Mouse (Mus musculus): Measurements from ENCODE around the gene Cav2.

The Cav2 gene

DNA sequence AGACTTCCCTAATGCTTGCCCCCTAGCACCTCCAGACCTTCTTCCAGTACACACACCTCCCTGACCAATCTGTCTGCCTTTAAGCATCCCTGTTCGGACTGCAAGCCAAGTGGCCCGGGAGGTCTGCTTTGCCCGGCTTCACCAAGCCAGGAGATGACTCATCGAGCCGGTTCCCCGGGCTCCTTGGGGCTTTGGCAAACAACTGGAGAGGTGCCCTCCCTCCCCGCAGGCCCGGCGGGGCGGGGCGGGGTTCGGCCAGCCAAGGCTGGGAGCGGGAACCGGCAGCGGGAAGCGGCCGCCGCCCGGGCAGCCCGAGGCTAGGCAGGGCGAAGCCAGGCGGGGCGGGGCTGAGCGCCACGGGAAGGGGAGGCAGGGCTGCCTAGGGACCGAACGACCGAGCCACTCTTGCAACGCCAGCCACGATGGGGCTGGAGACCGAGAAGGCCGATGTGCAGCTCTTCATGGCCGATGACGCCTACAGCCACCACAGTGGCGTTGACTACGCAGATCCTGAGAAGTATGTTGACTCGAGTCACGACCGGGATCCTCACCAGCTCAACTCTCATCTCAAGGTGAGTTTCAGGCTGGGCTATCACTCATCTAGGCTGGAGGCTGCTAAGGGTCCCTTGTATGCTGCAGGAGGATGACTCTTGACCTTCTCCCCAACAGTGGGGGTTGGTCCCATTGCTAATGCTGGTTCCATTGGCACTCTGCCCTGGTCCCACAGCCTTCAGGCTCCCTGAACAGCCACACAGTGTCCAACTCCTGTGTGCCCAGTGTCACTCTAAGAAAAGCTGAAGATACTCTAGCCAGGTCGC, at the start of gene Cav2:
Gene Cav2 (plus strand): TSS at position 247 of the 818 bp plus-strand sequence.
- DNase-seq (ENCODE audit: extremely low spot score): peak; percentile 65

DNA sequence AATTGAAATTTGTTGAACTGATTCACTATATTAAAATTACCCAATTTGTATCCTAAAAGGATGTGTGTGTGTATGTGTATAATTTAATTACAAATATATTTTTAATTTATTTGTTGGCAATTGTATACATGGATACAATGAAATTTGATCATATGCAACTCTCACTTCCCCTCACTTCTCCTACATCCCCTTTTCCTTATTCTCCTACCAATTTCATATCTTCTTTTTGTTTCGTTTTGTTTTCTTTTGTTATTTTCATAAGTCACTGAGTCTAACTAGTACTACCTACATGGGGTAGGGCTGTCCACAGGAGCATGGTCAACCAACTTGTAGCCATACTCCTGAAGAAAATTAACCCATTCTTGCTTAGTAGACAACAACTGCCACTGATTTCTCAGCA, 41.3 kb upstream of the Cav2 start:
- DNase-seq (ENCODE audit: extremely low spot score): no peak

- DNase-seq (ENCODE audit: extremely low spot score): no peak
Observed at GRCm38 (mm10) chr6:17241013-17241412, 40.0 kb upstream of the Cav2 start.

- no peak for DNase-seq (ENCODE audit: extremely low spot score)
Observed at GRCm38 (mm10) chr6:17246959-17247358, 34.0 kb upstream of the Cav2 start.

DNA sequence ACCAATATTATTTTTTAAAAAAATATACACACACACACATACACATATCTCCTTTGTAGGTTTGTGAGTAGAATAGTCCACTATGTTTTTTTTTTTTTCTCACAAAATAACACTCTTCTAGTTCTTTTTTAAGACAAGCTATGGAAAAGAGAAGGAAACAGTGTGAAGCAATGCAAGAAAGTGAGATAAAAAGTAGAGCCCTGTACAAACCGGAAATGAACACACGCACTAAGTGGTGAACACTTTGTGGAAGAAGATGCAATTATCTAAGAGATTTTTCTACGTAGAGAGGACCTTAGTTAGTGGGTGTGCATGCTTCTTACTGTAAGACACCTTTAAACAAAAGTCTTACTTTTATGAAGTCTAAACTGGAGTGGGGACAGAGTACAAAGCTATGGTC, 33.3 kb upstream of the Cav2 start:
- DNase-seq (ENCODE audit: extremely low spot score): no peak

DNA sequence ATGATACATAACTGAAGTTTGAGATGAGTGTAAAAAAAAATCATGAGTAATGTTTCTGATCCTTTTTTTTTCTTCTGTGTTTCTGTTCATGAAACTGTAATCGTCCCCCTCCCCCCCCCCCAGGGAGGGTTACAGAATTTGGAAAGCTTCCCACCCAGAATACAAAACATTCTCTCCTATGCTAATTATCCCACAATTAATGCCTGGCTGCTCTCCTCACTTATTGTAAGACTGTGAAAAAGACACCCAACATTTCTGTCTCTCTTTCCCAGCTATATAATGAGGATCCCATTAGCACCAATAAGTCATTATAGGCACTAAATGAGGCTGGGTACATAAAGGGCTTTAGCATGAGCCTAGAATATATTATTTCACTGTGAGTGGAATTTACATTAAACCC, 32.7 kb upstream of the Cav2 start:
- no peak for DNase-seq (ENCODE audit: extremely low spot score)

DNA sequence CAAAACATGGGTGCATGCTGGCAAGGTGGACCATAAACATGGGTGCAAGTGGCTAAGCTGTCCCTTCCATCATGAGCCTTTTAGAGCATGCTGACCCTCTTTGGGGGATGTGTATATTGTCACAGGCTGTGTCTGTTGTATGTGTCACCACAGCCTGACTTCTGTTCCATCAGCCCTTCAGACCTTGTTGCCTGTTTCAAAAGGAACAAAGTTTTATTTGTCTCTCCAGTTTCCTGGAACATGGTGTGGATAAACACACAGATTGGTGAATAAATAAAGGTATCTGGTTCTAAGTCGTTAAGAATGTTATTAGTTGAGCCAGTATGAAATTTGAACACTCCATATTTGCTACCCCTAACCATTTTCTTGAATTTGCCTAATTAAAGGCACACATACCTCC, 29.0 kb upstream of the Cav2 start:
- DNase-seq (ENCODE audit: extremely low spot score): no peak

- DNase-seq (ENCODE audit: extremely low spot score): no peak
Observed at GRCm38 (mm10) chr6:17258142-17258541, 22.8 kb upstream of the Cav2 start.

DNA sequence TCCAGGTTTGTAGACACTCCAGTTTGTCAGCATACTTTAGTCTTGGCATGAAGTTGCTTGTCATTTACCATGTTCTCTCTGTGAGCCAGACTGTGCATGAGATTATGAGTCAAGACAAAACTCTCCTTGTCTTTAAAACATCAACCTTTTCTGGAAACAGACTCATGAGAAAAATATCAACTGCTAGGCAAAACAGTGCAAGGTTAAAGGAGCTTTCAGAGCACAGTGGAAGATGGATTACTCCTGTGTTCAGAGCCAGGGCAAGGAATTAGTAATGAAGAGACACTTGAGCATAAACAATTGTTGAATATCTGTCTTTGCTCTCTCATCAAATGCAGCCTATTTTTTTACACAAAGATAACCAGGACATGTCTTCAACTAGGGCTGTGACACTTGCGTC, 22.1 kb upstream of the Cav2 start:
- DNase-seq (ENCODE audit: extremely low spot score): no peak

DNA sequence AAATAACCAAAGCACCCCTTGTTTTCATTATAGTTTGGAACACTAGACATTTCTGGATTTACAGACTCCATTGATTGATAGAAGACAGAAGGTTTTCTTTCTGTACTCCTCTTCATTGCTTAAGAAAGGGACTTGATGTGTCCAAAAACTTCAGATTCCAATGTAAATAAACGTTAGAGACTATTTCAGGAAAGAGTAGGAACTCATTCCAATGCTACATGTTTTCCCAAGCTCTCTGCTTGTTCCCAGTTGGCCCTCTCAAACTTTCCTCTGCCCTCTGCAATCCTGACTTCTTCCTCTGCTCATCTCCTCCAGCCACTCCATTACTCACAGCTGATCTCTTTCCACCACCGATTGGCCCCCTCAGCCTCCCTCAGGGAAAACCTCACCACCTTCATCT, 18.2 kb upstream of the Cav2 start:
- no peak for DNase-seq (ENCODE audit: extremely low spot score)

DNA sequence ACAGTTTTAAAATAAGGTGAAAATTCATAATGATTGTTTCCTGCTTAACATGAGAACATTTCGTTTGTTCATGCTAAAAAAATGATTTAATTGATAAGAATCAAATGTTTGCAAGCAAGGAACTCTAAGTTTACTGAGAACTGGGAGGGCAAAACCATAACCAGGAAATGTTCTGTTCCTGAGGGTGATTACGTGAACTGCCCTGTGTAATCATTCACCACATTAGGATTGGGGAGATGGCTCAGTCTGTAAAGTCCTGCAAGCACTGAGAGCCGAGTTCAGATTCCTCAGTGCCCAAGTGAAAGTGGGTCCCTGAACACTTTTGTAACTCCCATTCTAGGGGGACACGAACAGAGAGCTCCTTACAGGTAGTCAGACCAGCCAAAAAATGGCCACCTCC, 15.9 kb upstream of the Cav2 start:
- no peak for DNase-seq (ENCODE audit: extremely low spot score)

DNA sequence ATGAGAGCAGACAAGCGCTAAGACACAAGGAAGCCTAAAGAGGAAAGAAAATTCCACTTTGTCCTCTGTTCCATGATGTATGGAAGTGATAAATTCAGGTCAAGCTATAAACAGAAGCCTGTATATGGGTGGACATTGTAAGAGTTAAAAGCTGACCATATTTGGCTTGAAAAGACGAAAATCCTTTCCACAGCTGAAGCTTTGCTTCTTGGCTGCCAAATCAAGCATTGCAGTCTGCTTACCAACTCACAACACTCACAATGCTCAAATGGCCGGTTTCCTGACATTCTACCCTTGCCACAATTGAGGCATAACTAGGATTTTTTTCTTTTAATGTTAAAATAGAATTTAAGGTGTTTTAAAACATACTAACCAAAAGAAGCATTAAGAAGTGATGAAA, 14.5 kb upstream of the Cav2 start:
- no peak for DNase-seq (ENCODE audit: extremely low spot score)

- DNase-seq (ENCODE audit: extremely low spot score): no peak
Observed at GRCm38 (mm10) chr6:17278366-17278765, 2.6 kb upstream of the Cav2 start.

DNA sequence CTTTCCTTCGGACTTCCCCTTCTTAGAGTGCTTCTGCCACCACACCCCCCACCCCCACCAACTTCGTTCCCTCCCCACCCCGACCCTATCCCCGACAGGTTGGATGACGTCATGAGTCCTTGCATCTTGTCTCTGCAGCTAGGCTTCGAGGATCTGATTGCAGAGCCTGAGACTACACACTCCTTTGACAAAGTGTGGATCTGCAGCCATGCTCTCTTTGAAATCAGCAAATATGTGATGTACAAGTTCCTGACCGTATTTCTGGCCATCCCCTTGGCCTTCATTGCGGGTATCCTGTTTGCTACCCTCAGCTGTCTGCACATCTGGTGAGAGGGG, 740 bp downstream of the Cav2 start:
- DNase-seq (ENCODE audit: extremely low spot score): no peak

DNA sequence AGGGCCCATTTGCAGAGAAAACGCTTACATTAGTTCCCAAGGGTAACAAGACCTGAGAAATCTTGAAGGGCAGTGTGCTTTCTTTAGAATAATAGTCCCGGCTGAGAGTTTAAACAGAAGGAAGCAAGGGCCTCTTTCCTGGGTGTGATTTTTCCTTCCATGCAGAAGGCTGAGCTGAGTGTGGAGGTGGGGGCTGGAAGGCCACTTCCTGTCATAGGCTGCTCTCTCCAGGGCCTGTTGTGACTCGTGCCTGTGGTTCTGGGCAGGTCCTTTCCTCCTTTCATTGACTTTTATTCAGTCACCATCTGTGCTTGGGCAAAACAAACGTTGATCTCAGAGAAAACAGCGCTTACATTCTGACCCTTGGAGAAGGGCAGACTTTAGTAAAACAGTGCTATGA, 1.2 kb downstream of the Cav2 start:
- no peak for DNase-seq (ENCODE audit: extremely low spot score)

DNA sequence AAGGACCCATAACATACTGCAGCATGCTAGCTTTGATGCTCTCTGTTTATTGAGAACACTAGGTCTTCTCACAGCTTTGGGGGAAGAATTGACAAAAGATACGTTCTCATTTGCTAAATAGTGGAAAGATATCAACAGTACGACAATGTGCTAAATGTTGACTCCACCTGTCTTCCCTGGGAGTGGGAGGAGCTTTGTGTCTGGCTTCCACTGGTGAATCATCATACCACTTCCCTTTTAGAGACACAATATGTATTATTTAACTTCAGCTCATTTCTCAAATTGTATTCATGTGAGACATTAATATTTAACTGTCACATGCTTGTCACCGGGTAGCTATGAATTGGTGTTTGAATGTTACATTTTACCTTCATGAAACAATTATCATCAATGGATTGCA, 2.8 kb downstream of the Cav2 start:
- DNase-seq (ENCODE audit: extremely low spot score): no peak

GRCm38 (mm10) chr6:17286381-17286780, 5.4 kb downstream of the Cav2 start:
- DNase-seq (ENCODE audit: extremely low spot score): no peak

GRCm38 (mm10) chr6:17295116-17295515, 14.1 kb downstream of the Cav2 start:
- no peak for DNase-seq (ENCODE audit: extremely low spot score)

- DNase-seq (ENCODE audit: extremely low spot score): peak; percentile 73
Observed at GRCm38 (mm10) chr6:17305954-17306601, 25.1 kb downstream of the Cav2 start, which contains the start of gene Cav1. Gene Cav1, plus strand, starts transcription at chr6:17306335.

- DNase-seq (ENCODE audit: extremely low spot score): no peak
Observed at GRCm38 (mm10) chr6:17306602-17307325, 25.8 kb downstream of the Cav2 start.

- DNase-seq (ENCODE audit: extremely low spot score): peak; percentile 67
Observed at GRCm38 (mm10) chr6:17307461-17308115, 26.6 kb downstream of the Cav2 start.

DNA sequence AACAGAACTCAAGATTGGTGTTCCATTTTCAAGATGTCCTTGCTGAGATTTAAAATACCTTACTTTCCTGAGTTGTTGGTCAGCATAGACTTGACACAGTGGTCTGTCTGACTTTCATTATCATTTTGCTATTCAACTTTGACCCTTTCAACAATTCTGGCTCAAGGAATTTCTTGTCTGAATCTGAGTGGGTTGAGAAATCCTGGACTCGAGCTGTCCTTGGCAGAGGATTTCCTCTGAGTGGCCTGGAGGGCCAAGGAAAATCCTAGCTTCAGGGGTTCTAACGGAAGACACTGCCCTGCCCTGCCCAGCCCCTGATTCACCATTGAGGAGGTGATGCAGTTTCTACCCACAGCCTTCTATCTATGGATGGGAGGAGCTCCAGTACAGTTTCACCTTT, 27.7 kb downstream of the Cav2 start:
- no peak for DNase-seq (ENCODE audit: extremely low spot score)
